Mouse (Mus musculus): ENCODE results near the gene Itga8.

Itga8 gene

DNA sequence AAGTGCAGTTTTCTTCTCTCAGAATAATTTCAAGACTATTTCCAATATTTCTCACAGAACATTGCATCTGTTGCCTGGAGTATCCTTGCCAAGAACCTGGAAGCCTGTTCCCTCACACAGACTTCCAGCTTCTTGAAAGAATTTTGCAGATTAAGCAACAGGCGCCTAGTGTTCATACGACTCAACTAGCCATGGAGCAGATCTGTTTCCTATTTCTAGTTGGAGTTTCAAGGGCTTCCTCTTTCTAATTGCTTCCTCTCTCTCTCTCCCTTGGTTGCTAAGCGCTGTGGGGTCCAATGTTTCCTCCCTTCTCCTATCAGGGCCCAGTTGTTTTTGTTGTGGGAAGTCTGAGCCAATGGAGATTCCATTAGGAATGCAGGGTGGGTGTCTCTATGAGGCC is 7.7 kb downstream of the Itga8 start:
- no peak for DNase-seq (ENCODE audit: low read depth)

DNA sequence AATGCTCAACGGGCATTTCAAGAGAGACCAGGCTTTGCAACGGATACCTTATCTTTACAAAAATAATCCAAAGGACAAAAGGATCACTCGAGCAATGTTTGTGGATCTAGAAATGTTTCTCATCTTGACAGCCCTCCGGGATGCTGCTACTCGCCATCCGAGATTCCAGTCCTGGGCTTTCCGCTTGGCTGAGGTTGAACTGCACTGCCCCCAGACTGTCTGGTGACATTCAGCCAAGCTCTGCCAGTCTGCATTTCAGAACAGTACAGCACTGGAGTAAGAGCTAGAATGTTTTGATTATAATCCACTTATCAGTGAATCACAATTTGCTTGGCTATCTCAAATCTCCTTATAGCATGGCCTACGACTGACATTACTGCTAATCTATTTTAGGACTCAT is 8.3 kb downstream of the Itga8 start:
- no peak for DNase-seq (ENCODE audit: low read depth)

DNA sequence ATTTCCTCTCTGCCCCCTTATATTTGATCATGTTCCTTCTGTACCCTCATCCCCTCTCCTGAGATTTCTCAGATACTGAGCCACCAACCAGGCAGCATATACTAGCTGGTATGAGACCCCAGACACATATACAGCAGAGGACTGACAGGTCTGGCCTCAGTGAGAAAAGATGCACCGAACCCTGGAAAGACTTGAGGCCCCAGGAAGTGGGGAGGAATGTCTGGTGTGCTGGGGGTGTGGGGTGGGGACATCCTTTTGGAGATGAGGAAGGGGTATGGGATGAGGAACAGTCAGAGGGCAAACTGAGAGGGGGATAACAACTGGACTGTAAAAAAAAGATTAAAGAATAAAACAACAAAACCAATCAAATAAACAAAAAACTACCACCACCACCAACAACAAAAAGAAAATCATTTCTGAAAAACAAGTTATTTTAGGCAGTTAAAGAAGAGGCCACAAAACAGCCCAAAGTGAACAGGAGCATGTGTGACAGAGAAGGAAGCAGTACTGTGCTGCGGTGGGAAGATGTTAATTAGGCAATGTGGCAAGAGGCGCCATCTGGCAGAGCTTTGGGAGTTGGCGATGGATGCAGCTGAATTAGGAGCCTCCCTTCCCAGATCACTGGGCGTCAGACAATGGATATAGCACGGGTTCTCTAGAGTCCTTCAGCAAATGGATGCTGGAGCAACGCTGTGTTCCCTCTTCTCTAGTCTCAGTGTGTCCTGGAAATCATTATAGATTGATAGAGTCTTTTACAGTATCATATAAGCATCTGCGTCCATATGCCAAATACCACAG is 9.5 kb downstream of the Itga8 start:
- no peak for DNase-seq (ENCODE audit: low read depth)

DNA sequence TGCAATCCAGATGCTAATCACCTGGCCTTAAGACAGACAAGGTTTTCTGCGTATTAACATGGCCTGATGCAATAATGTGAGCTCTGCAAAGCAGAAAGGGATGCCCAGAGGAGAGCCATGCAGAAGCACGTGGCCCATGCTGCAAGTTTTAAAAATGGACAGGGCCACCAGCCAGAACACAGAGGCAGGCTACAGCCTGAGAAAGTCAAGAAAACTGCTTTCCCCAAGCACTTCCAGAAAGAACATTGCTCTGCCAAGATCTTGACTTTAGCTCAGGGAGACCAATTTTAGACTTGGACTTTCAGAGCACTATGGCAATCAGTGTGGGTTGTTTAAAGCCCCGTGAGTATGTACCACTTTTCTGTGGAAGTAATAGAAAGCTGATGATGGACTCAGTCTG is 11.5 kb downstream of the Itga8 start:
- DNase-seq (ENCODE audit: low read depth), result no peak

DNA sequence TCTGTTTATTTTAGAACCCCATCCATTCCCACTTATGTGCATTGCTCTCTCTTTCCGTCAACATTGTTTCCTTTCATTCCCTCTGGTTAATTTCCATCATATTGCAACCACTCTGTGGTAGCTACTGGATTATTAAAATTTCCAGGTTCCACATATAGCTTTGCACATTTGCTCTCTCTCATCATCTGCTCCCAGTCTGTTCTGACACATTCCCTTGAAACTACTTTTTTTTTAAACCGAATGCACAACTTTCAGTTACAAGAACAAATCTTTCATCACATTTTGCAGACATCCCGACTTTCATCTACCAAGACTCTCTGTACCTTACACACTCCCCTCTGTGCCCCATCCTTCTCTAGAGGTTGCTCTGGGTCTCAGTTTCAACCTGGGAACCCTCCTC is 13.9 kb downstream of the Itga8 start:
- no peak for DNase-seq (ENCODE audit: low read depth)

DNA sequence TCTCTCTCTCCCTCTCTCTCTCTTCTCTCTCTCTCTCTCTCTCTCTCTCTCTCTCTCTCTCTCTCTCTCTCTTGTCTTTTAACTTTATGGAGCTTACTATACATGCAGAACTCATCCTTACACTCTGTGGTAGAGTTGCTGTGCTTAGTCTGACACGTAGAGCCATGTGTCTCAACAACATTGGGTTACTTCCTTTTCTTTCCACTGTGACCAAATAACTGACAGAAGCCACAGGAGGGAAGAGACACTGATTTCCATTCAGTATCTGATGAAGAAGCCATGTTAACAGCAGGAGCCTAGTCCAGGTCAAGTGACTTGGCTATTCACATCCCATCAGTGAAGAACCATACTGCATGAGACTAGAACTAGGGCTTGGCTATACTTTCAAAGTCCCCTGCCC is 21.1 kb downstream of the Itga8 start:
- DNase-seq (ENCODE audit: low read depth), result no peak

DNA sequence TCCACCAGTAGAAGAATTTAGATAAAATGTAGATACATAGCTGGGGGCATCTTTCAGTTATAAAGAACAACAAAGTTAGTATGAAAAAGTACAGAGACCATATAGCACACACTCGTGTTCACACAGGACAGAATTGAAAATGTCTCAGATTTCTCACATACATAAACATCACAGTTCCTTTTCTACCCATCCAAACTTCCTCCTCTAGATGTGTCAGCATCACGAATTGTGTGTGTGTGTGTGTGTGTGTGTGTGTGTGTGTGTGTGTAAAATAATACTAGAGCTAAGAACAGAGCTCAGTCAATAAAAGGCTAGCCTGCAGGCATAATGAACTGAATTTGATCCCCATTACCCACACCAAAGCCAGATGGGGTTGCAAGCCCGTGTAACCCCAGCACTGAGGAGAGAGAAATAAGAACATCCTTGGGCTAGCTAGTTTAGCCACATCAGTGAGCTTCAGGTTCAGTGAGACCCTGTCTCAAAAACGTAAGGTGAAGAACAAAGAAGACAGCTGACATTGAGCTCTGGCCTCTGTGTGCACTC is 22.6 kb downstream of the Itga8 start:
- DNase-seq (ENCODE audit: low read depth), result no peak

DNA sequence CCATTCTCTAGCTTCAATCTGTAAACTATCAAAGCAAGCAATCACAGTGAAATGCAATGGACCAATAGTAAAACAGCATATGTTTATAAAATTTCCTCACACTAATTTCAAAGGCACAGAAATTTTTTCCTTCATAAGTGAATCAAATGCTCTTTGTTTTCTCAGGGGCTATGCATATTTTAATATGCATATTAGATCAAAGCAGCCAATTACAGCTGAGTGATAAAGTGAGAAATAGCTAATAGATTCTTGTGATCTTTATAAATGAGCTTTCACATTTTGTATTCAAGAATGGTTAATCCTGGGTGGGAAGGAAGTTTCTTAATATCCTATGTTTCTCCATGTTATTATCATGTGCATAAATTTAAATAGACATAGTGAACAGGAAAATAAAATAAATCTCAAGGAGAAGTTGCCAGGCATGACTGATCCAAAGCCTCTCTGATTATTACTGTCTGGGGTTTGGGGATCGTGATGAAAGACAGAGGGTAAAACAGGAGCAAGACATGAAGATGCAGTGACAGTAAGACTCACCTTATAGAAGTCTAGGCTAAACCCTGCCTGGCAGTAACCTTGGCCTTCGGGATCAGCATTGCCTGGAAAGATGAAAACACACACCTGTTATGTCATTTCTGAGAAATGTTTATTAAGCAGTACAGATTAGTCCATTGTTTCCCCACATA is 44.9 kb downstream of the Itga8 start:
- no peak for DNase-seq (ENCODE audit: low read depth)

DNA sequence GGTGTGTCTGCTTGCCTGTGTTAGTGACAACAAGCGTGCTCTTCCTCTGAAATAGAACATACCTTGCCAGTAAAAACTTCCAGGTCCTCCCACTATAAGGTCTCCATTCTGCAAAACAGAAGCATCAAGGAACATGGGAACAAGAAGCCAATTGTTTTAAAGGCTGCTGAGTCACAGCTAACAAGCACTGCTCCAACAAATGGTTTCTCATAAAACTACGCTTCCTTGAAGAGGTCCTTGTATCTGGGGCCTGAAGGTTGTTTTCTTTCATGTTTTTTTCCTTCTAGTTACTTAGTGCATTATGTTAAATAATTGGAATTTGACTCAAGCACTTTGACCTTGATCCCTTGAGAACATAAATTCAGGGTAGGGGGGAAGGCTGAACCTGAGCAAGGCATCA is 45.8 kb downstream of the Itga8 start:
- no peak for DNase-seq (ENCODE audit: low read depth)

DNA sequence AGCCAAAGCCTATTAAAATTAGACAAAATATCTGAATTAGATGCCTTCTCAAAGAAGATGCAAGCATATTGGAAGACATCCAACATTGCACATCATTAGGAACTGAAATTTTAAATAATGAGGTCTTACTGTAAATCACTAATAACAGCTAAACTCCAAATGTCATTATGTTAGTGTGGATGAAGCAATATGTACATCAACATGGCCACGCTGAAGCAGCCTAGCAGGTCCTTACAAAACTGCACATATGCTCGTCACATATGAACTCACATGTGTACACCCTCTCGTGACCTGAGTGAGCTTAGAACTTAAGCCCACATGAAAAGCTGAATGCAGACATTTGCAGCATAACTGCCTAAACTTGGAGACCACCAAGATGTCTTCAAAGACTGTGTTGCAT is 66.4 kb downstream of the Itga8 start:
- no peak for DNase-seq (ENCODE audit: low read depth)

DNA sequence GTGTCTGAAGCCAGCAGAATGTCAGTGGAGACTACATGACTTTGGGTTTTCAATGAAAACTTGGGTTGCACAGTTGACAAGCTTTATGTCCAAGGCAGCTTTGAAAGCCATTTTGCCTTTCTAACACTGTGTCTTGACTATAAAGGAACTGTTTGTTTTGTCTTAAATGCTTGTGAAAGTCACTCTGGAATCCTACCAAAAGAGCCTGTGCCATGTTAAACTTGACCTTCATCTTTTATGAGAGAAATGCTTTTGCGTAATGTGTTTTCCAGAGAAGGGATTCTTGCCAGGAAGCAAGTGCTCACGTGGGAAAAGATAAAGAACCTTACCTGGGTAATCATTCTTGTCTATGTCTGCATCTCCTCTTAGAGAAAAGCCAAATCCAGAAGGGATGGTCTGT is 72.0 kb downstream of the Itga8 start:
- DNase-seq (ENCODE audit: low read depth), result no peak

DNA sequence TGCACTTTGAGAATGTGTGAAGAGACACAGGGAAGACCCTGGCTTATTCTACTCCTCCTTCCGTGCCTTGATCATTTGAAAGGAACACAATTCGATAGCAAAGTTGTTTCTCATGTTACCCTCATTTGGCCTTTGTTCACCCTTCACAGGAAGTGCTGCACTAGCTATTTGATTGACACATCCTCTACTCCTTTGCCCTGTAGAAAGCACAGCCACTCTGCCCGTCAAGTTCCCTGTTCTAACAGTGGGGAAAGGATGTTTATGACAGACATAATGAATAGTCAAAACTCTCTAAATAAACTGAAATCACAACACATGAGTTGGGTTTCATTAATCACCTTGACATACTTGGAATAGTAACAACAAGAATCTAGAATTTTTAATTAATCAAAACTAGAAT is 73.4 kb downstream of the Itga8 start:
- DNase-seq (ENCODE audit: low read depth), result peak; percentile 27

DNA sequence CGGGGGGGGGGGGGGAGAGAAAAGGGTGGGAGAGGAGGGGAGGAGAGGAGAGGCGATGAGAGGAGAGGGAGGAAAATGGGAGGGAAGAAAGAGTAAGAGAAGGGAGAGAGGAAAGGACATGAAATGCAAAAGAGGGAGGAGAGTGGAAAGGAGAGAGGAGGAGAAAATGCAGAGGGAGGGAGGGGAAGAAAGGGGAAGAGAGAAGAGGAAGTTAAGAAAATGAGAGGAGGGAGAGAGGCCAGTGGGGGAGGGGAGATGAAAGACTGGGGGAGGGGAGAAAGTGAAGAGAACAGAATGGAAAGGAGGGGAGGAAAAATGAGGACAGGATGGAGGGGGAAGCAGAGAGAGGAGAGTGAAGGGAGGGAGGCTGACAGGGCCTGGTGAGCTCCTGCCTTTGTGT is 74.5 kb downstream of the Itga8 start:
- DNase-seq (ENCODE audit: low read depth), result no peak

DNA sequence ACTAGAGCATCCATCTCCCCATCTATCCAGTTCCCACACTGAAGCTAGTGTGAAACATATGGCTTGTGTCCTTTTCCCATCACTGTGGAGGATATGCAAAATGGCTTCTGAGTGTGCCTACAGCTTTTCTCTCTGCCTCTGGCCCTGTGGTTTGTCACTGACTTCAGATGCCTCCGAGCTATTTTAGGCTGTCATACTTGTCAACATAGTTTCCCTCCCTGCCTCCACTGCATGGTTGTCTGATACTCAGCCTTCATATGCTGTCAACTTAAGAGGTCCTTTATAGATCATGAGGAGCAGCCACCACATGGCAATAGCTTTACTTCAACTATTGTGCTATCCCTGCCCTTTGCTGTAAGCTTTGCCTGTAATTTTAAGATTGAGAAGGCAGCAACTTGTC is 75.4 kb downstream of the Itga8 start:
- DNase-seq (ENCODE audit: low read depth), result no peak

DNA sequence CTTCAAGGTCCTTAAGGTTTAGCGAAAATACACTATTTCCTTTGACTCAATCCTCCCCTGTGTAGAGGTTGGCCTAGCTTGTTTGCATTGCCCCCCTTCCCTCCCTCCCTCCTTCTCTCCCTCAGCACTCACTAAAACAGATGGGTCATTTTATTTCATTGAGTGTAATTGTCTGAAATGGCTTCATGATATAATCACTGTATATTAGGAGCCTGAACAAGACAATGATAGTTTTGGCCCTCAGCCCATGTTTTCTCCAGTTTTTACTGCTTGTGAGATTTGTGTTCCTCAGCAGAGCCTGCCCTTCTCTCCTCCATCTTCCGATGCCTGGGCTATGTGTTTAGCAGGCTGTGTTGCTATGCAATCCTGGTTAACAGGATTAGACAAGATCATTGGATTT is 80.1 kb downstream of the Itga8 start:
- DNase-seq (ENCODE audit: low read depth), result no peak

DNA sequence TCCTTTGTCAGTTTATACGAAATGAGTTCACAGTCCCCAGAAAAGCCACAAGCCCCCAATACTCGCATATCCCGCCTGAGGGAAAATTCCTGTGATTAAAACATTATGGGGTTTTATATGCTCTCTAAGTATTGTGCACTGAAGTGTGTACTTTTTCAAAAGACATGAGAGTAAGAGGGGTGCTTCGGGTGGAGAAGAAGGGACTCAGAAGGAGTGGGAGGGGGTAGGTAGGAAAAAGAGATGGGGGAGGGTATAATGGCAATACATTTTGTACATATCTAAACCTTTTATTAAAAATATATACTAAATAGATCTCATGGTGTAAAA is 88.3 kb downstream of the Itga8 start:
- no peak for DNase-seq (ENCODE audit: low read depth)

DNA sequence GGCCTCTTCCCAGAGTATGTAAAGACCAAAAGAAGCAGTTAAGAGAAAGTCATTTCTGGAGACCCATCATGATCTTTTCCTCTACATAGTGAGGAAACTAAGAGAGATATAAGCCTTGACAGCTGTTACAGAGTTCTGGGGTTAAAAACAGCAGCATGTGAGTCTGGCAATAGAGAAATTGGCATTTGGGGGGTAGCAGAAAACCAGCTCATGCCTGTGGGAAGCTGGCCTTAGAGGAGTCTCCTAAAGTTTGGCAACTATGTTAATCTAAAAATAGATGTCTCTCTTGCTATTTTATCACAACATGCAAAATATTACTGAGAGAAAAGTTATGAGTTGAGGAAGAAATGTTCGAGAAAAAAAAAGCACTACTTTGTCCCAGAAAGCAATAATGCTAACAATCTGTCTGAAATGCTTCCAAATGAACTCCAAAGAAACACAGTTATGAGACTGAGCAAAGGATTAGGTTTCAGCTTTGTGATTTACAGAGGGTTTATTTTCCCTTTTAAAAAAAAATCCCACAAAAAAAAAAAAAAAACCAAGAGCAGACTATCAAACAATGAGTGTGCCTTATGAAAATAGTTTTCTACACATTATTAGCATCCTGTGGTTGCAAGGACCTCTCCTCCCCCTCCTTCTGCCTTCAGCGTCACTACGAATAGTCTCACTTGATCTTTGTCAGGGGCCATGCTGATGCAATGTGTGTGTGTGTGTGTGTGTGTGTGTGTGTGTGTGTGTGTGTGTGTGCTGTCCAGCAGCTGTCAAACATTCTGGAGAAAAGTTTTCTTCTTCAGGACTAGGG is 88.9 kb downstream of the Itga8 start:
- DNase-seq (ENCODE audit: low read depth), result no peak

DNA sequence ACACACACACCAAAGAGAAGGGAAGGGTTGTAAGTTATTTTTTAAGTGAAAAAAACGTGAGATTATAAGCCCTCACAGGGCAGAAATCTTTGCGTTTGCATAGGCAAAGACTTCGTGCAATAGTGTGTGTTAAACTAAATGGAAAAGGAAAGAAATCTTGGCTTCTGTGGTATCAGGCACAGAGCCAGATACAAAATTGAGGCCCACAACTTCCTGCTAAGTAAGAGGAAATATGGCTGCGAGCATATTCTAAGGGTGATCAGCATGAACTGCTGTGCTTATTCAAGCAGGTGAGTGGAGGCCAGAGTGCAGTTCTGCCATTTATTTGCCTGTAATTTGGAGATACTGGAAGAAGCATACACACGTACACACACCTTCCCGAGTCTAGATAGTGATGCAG is 93.6 kb downstream of the Itga8 start:
- DNase-seq (ENCODE audit: low read depth), result peak; percentile 28

DNA sequence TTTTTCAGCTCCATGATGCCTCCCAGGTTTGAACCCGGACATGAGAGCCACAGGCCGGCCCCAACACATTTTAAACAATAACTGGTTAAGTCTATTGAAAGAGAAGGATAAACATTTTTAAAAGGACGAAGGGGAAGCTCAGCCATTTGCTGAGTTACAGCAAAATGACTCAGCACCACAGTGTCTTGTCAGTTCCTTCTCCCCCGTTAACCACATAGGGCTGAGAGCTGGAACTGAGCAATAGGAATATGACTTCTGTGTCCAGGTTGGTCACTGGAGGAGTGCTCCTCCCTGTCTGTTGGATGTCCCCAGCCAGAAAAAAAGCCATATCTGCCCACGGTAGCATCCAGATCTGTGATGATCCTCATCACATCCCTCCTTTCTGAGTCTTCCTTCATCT is 95.4 kb downstream of the Itga8 start:
- no peak for DNase-seq (ENCODE audit: low read depth)

DNA sequence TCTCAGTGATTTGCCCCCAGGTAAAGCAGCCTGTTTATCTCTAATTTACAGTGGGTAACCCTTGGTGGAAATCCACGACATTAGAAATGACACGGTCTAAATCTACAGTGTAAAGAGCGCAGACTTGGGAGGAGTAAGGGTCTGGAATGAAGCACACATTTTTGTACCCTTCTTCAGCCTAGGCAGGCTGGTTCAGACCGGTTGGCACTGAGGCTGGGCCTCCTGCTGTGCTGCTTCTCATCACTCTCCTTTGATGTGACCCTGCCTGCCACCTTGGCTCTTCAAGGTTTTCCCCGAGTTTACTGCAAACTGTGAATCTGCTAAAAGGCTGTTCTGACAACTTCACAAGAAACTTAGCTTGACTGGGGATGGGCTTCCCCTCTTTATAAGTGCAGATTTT is 95.8 kb downstream of the Itga8 start:
- DNase-seq (ENCODE audit: low read depth), result no peak

DNA sequence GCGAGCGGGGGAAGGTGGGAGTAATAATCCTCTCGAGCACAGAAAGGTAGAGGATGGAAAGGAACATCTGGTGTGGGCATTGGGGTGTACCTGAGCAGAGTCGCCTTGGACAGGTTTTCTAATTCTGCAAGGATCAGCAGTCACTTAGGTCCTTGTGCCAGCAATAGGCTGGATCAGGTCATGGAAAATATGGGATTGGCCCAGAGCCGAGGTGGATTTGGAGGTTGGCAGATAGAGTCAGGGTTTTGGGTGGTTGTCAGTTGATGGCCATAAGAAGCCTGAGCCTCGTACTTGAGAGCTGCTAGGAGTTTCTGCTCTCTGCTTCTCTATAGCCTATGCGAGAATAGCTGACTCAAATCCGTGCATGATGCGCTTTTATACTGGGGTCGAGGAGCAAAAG is 98.5 kb downstream of the Itga8 start:
- no peak for DNase-seq (ENCODE audit: low read depth)

DNA sequence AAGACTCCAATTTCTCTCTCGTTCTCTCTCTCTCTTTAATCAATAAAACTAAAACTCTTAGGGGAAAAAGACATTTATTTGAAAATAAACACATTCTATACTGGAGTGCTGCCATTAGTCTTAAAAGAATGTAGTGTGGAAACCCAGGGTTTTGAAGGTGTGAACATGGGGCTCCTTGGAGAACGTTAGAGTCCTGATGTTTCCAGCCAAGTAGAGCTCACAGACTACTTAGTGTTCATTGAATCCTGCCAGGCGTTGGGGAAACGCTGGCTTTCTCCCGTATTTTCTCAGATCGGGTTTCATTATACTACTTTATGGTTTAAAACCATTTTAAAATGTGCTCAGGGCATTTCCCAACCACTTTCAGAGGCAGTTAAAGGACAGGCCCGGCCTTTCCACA is 103.0 kb downstream of the Itga8 start:
- no peak for DNase-seq (ENCODE audit: low read depth)

DNA sequence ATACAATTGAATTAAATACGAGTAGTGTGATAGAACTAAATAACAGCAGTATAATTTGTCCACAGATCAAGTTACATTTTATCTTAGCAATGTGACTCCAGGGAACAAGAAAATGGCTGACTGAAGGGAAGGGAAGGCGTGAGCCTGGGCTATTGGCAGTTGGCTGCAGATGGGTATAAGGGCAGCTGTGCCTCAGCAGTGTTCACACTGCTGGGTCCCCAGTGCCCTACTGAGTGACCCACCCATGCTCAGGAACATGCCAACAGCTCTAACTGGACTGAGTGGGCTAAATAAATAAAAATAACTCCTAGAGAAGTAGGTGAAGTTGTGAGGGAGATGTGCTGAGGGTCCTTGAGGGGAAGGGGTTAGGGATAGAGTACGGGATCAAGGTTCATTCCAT is 103.5 kb downstream of the Itga8 start:
- DNase-seq (ENCODE audit: low read depth), result no peak
